Mouse (Mus musculus) megakaryocyte, adult 5-6 weeks (primary cell): ENCODE data around the gene Vmn2r2. TPM values are rescaled to one million over a fixed set of nuclear protein-coding genes. Genes with fewer than 3 reads are reported as not detected.

ENCODE experiments used
- ATAC-seq: 2 replicates; pipeline ENCODE4 v1.8.0; 2016; ENCODE audit warnings: mild to moderate bottlenecking, inconsistent platforms; ENCODE audit not compliant: poor library complexity, severe bottlenecking
- total RNA-seq, 2 experiments: library from RNA; stranded (forward) in 1 of 2; stranded (reverse) in 1 of 2; fragments of 153-499, 151-499 nt in 1 of 2; fragments of 221-1000, 200-1000 nt in 1 of 2; gene quantifications; 2 replicates each; pipeline versions ENCODE4 v1.2.3 to v1.2.4; 2015 to 2017

The Vmn2r2 gene
- total RNA-seq (2015) (not detected in 2 replicates), total RNA-seq (2017) (not detected in 2 replicates)

DNA sequence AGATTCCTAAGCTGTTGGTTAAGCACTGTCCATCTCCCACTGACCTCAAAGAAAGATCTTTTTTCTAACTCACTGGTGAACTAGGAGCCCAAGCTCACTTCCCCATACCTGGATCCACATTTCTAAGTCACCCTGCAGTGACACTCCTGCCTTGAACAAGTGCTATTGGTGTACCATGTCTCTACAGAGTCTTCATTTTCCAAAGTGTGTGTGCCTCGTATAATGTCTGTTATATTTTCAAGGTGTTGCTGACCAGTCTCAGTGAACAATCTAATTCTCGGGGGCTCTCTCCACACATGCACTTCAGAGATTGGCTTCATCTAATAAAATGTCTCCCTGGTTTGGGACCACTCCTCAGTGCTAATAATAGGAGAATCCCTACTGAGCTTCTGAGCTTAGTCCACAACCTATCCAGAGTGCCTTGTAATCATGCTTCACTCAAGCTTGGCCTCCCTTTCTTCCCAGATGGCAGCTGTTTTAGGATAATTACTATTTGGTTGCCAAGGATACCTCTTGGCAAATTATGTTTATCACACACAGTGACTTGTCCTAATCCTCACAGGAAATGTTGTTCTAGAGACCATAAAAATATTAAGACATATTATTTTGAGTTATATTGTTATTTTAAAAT lies at the start of gene Vmn2r2:
Gene Vmn2r2 (minus strand): TSS at position 51 of the 631 bp plus-strand sequence.
- ATAC-seq, result no peak

DNA sequence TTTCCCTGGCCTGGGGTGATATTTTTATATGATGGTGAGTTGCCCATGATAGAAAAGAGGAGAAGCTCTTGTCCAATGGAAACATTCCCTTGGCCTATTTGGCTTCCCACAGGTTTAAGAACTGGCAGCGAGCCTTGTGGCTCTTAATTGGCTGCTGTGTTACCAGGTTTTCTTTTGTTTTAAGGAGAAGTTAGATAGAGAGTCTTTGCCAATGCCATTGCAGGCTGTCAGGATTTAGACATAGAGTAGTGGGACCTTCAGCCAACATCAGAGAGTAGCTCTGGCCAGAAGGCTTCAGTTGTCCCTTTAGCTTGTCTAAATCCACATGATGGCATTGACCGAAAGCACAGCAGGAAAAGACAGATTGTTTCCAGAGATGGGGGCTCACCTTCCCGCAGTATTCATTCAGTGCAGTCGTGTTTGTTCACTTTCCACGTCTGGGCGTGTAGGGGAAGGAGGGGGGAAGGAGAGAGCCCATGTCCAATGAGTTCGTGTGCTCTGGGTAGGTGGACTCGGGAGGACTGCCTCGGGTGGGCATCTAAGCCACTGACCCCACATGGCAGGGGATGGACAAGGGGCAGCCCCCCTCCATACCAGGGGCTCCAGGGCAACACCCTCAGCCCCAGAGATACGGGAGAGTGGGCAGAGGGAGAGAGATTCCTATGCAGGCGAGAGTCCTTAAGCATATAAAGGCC lies 28.2 kb downstream of the Vmn2r2 start:
- no peak for ATAC-seq

DNA sequence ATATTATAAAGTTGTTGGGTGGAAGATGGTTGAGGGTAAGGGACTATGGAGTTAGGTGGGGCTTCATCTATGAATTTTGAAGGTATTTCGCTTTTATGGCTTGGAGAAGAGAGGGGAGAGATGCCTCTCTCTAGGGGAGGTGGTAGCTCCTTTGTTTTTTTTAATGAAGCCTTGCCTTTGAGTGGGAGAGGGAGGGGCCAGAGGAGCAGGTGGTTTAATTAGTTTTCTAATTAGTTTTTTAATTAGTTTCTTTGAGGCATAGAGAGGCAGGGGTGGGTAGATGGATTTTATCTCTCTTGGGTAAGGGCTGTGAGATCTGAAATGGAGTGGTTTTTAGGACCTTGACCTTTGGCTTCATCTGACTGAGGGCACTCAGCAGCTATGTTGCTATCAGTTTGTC lies 29.0 kb downstream of the Vmn2r2 start:
- no peak for ATAC-seq

GRCm38 (mm10) chr3:64081247-64081646 lies 60.5 kb downstream of the Vmn2r2 start, which contains the start of gene Vmn2r1:
Vmn2r1 (plus strand) TSS chr3:64081547.
- no peak for ATAC-seq

Other genes with a start within 250 kb of the Vmn2r2 start
- not detected in 2 replicates for gene Plch1, start 242.5 kb downstream of the Vmn2r2 start, total RNA-seq (2015)
- gene Plch1, start 242.5 kb downstream of the Vmn2r2 start, total RNA-seq (2017), result not detected in 2 replicates
- 1.1 and 2.1 TPM in 2 replicates for gene E130311K13Rik, start 212.5 kb downstream of the Vmn2r2 start, total RNA-seq (2015)
- gene E130311K13Rik, start 212.5 kb downstream of the Vmn2r2 start, total RNA-seq (2017), result 2.0 and 3.0 TPM in 2 replicates
- 19.0 and 21.2 TPM in 2 replicates for gene Slc33a1, start 177.2 kb downstream of the Vmn2r2 start, total RNA-seq (2015)
- 17.3 and 21.6 TPM in 2 replicates for gene Slc33a1, start 177.2 kb downstream of the Vmn2r2 start, total RNA-seq (2017)
- 23.0 and 25.2 TPM in 2 replicates for gene Gmps, start 165.8 kb downstream of the Vmn2r2 start, total RNA-seq (2015)
- 22.6 and 23.5 TPM in 2 replicates for gene Gmps, start 165.8 kb downstream of the Vmn2r2 start, total RNA-seq (2017)
- gene Vmn2r1, start 60.4 kb downstream of the Vmn2r2 start, total RNA-seq (2015), result 0.05 TPM in 1 of 2 replicates, not detected in the other
- gene Vmn2r1, start 60.4 kb downstream of the Vmn2r2 start, total RNA-seq (2017), result 0.04 TPM in 1 of 2 replicates, not detected in the other
- not detected in 2 replicates for gene Vmn2r3, start 147.8 kb upstream of the Vmn2r2 start, total RNA-seq (2015)
- not detected in 2 replicates for gene Vmn2r3, start 147.8 kb upstream of the Vmn2r2 start, total RNA-seq (2017)